Mouse (Mus musculus): ENCODE data around the gene Tshz2. TPM values are rescaled to one million over a fixed set of nuclear protein-coding genes. Genes with fewer than 3 reads are reported as not detected.

The Tshz2 gene
- total RNA-seq, 2 experiments from 2014 or later, result 17.8 to 18.3 TPM

DNA sequence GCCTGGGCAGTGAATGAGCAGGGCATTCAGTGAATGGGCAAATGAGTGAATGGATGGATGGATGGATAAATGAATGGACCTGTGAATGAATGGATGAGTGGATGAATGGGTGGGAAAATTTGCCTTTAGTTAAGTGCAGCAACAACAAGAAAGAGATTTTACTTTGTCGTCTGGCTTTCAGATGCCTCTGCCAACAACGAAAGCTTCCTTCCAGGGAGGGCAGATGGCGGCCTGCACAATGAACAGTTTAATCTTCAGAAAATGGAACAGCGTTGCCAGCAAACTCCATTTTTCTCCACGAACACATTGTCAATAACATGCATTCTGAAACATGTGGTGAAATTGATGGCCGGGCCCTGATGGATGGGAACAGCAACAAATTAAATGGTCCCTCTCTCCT lies 418.6 kb downstream of the Tshz2 start:
- intact Hi-C loops (cut with DNase I; ENCODE audit: low total_unique reads), result no loop called here
- no peak for DNase-seq

DNA sequence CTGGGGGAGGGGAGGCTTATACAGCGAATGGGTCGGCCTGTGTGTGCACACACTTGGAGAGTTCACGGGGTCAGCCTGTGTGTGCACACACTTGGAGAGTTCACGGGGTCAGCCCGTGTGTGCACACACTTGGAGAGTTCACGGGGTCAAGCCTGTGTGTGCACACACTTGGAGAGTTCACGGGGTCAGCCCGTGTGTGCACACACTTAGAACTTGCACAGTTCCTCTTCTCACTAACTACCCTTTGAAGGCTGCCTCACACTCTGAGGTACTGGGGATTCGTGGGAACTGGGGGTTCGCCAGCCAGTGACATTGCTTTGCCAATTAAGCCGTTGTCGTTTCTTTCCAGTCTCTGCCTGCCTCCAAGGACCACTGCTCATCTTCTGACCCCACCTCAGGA lies 422.1 kb downstream of the Tshz2 start:
- no peak for DNase-seq
- intact Hi-C loops (cut with DNase I; ENCODE audit: low total_unique reads), result no loop called here

DNA sequence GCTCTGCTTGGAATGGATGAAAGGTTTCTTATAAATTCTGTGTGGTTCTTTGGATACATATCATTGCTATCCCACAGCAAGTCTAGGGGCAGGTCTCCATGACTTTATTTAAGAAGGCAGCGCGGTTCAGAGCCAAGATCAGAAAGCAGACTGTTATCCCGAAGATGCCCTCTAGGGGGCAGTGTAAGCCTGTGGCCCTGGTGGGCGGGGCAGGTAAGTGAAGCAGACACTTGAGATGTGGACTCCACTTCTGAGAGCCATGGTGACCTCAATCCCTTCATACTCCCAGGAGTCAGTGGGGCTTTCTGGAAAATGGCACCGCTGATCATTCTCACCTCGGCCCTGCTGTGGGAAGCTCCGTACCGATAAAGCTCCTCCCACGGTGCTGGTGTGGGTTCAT lies 422.6 kb downstream of the Tshz2 start:
- intact Hi-C loops (cut with DNase I; ENCODE audit: low total_unique reads), result no loop called here
- DNase-seq, result peak; percentile 40

DNA sequence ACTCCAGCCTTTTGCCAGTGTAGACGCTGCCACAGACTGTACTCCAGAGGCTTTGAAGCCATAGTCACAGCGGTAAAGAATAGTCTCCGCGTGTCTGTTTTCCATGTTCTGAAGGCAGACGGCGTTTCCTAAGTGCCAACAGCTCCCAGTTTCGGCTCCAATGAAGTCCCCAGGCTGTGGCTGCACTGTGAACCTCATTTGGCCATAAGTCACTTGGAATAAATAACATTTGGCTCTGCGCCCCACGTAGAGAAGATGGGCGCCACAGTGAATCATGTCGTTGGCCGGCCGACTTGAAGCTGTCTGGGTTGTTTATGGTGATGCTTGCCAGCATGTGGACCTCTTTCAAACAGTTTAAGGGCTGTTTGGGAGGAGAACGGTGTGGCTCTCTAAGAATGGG lies 426.0 kb downstream of the Tshz2 start:
- no peak for DNase-seq
- intact Hi-C loops (cut with DNase I; ENCODE audit: low total_unique reads), result no loop called here

DNA sequence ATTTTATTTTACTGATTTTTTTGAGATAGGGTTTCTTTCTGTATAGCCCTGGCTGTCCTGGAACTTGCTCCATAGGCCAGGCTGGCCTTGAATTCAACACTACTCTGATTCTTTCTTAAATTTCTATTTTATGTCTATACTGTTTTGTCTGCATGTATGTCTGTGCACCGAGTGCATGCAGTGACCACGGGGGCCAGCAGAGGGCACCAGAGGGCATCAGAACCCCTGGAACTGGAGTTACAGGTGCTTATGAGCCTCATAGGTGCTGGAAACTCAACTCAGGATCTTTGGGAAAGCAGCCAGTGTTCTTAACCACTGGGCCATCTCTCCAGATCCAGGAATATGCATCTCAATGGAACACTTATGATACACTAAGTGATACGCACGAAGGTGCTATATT lies 427.3 kb downstream of the Tshz2 start:
- intact Hi-C loops (cut with DNase I; ENCODE audit: low total_unique reads), result no loop called here
- no peak for DNase-seq

DNA sequence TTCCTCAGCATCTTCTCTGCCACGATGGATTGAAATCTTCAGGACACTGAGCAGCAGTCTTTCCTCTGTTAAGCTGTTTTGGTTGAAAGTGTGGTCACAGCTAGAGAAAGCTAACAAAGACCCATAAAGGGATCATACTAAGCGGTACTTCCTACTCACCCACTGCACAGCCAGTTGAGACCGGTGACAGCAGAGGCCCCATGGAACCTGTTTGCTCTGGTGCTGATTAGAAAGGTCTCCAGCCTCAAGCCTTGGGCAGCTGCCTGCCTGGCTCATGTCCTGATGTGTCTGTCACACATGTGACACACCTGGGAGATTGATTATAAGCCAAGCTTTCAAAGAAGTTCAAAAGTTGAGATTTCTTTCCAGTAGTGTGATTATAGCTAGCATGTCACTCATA lies 429.6 kb downstream of the Tshz2 start:
- no peak for DNase-seq
- intact Hi-C loops (cut with DNase I; ENCODE audit: low total_unique reads), result no loop called here

DNA sequence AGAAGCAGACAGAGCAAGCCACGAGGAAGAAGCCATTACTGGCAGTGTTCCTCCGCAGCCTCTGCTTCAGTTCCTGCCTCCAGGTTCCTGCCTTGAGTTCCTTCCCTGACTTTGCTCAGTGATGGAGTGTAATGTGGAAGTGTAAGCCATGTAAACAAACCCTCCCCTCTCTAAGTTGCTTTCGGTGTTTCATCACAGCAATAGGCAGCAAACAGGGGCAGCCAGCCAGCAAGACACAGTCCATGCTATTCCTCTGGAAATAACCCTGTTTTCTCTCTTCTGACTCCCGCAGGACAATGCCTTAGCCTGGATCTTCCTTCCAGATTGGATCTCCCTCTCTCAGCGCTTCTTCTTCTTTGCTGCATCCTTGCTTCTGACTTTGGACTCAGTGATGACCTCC lies 437.2 kb downstream of the Tshz2 start:
- peak; percentile 64 for DNase-seq
- intact Hi-C loops (cut with DNase I; ENCODE audit: low total_unique reads), result no loop called here

DNA sequence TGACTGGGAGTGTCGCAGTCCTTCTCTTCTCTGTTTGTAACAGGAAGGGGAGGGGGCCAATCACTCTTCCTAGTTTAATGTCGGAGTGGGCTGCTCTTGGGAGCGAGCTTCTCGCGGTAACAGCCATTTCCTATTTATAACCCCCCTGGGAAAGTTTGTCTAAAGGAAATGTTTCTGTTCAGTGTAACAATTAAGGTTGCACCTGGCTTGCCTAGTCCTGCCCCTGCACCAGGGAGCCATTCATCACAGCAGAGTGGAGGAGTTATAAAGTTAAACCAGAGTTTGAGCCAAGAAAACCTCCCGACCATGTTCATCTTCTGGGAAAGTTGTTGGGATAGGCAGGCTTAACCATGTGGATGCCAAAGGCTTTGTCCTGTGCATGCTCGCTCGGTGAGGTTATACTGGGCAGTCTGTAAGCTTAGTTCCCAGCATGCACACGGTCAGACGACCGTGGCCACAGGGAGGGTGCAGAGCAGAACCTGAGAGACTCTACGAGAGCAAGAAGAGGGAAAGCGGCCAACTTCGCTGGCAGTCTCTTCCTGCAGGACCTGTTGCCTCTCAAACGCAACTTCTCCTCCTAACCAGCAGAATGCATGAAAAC lies 437.9 kb downstream of the Tshz2 start:
- intact Hi-C loops (cut with DNase I; ENCODE audit: low total_unique reads), result no loop called here
- peak; percentile 66 for DNase-seq

DNA sequence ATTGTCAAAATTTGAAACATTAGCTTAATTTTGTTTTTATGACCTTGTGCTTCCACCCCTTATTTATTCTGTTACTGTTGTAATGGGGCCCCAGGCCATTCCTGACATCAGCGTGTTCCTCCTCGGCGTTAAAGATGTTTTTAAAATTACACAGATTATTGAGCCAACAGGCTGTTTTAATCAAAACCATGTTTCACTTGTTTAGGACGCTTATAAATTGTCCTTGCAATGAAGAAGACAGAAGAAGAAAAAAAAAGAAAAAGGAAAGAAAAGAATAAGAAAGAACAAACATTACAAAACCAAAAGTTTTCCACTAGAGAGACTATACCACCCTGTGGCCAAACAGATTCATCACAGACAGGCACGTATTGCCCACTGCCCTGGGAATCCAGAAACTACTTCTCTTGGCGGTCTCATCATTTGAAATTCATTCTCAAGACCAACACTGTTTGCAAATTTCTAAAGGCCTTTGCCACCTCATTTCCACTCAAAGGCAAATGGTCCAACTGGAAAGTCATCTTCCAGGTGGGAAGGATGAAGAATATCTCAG lies 444.2 kb downstream of the Tshz2 start:
- no peak for DNase-seq
- intact Hi-C loops (cut with DNase I; ENCODE audit: low total_unique reads), result no loop called here

DNA sequence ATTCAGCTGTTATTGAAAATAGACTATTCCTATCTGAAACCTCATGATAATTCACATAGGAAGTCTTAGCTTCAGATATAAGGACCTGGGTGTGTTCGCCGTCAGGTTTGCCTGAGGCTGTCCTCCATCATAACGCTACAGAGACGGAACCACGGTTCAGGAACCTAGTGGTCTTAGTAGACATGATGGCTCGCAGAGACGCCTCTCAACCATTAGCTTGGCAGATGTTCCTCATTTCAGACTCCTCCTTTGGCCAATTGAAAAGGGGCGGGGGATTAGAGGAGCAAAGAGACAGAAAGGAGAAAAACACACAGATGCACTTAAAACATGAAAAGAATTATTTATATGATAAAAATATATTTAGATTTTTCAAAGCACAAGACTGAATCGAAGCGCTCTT lies 445.2 kb downstream of the Tshz2 start:
- DNase-seq, result no peak
- intact Hi-C loops (cut with DNase I; ENCODE audit: low total_unique reads), result no loop called here

DNA sequence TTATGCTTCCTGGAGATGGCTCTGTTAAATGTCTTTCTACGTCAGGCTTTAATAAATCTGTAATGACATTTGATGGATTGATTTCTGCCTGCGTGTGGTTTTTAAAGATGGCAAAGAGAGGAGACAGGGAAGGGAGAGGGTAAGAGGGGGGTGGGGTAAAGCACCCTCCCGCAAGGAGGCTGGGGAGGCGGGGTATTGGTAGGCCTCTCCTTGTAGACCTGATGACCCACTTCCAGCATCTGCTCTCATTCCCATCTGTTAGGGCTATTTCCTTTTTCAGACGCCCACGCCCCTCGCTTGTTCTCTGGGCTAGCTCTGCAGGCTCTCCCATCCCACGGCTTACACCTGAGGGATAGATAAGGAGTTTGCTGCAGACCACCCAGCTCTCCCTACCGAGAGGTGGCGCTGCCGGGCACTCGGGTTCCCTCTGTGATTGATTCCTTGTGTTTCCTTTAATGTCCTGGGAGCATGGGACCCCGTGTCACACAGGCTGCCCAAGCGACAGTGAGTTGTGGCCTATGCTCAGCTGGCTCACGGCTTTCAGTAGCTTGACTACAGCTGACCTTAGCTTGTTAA lies 445.7 kb downstream of the Tshz2 start:
- DNase-seq, result peak; percentile 35

DNA sequence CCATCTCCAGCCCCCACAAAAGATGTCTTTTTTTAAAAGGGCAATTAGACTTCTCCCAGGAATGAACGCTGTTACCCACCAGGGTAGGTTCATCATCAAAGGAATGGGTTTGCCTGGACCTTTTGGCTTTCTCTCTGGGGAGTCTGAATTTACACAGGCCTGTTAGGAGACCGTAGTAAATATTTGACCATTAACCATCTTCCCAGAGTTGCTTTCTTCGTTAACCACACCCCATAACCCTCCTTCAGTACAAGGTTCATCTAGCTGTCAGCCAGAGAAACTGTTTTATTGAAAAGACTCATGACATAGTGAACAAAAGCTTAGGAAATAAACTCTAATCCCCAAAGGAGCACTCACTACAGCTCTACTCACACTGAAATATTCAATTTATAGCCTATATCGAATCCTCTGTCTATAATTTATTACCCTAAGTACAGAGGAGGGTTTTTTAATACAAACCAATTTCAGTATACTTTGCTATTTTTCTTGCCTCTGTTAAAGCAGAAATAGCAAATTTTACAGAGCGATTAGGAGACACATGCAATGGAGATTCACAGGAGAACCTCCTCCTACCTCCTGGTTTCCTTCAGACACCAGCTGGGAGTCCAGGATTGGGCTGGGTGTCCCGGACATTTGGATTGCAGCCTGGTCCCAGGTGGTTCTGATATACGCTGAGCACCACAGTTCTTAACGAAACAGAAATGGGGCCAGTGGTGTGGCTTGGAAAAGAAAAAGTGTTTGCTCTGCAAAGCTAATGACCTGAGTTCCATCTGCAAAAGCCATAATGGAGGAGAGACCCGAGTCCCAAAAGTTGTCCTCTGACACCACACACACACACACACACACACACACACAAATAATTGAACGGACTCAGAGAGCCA lies 459.0 kb downstream of the Tshz2 start:
- intact Hi-C loops (cut with DNase I; ENCODE audit: low total_unique reads), result no loop called here

More for the DNA sequence above, 445.7 kb downstream of the Tshz2 start:
- intact Hi-C loops (cut with DNase I; ENCODE audit: low total_unique reads), result no loop called here

DNA sequence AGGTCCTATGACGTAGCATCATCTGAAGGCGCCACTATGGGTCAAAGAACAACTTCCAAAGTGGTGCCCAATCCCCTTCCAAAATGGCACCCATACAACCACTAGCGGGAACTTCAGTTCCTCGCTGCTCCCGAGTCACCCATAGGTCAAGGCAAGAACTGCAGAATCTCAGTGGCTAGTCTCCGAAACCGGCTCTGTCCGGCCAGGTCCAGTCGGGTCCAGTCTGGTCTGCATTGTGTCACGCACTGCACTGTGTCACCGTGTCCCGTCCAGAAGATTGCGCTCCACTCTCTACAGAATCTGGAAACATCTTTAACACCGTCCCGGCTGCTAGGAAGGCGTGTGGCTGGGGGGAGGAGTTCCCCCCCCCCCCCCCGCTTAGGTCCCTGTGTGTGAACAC lies 461.4 kb downstream of the Tshz2 start:
- DNase-seq, result no peak
- intact Hi-C loops (cut with DNase I; ENCODE audit: low total_unique reads), result no loop called here

More for the DNA sequence above, 459.0 kb downstream of the Tshz2 start:
- no peak for DNase-seq

DNA sequence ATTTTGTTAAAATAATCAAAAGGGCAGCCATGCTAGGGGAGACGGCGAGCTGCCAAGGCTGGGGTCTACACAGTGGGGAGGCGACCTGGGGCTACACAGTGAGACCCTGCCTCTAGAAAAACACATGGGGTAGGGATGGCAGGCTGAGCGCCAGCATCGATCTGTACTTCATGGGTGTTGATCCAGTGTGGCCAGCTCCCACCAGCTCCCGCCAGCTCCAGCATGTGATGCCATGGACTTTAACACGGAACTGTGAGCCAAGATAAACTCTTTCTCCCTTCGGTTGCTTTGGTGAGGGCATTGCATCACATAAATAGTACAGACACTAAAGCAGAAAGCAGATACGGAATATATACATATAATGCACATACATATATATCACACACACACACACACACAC lies 462.1 kb downstream of the Tshz2 start:
- DNase-seq, result no peak
- intact Hi-C loops (cut with DNase I; ENCODE audit: low total_unique reads), result no loop called here

DNA sequence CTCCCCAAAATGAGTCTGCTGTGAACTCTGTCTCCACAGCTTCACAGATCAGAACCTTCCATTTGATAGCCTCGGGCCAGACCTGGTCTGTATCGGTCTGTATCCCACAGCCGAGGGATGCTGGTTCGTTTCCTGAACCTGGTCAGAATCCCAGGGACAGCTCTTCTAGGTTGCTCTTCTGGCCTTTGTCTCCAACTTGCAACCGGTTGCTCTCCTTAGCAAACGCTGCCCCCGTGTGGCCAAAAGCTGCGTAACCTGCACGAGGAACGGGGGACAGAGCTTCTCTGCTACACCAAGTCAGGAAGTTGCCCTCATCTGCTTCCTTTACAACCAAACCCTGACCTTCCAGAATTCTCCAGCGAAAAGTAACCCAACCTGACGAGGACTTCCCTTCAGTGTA lies 468.3 kb downstream of the Tshz2 start:
- intact Hi-C loops (cut with DNase I; ENCODE audit: low total_unique reads), result loop anchor here (10.0 kb wide), 1 partner anchor 1036 kb away; no protein-coding TSS in a partner anchor
- DNase-seq, result peak; percentile 90

DNA sequence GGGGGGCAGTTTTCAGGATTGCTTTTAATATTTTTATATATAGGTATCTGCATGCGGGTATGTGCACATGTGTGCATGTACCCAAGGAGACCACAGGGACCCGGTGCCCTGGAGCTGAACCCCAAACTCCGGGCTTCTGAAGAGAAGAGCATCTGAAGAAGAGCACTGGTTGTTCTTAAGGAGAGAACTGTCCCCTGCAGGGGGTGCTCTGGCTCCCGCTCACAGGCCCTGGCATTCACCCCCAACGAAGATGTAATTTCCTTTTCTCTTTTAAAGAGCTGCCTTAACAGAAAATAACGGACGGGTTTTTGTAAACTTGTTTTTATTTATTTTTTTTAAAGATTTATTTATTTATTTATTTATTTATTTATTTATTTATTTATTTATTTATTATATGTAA lies 469.1 kb downstream of the Tshz2 start:
- no peak for DNase-seq
- intact Hi-C loops (cut with DNase I; ENCODE audit: low total_unique reads), result loop anchor here (10.0 kb wide), 1 partner anchor 1037 kb away; no protein-coding TSS in a partner anchor

DNA sequence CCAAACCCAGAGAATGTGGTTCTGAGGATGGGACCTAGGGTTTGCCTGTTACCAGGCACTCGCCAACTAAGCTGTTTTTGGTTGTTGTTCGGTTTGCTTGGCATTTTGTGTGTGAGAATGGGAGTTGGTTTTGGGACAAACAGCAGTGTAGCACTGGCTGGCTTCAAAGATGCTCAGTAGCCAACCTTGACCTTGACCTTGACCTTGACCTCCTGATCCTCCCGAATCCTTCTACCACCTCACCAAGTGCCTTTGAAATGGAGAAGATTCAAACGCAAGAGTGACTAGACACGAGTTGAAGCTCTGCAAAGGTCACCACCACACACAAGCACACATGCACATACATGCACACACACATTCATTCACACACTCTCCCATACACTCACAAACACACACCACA lies 470.5 kb downstream of the Tshz2 start:
- intact Hi-C loops (cut with DNase I; ENCODE audit: low total_unique reads), result loop anchor here (10.0 kb wide), 1 partner anchor 1039 kb away; no protein-coding TSS in a partner anchor

DNA sequence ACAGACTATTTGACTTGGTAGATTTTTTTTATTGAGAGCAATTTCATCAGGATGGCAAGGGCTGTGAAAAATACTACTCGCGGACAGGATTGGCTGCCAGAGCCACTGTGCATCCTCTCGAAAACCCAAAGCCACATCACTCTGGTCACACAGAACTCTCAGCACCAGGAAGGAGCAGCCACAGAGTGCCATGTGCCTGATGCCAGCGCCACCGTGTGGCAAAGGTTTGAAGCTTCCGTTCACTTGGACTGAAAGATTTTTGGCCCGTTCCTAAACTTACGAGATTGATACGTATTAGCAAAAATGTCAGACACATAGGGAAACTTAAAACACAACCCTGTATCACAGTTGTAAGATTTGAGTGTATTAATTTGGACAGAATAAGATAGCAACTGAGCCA lies 471.0 kb downstream of the Tshz2 start:
- peak; percentile 56 for DNase-seq

More for the DNA sequence above, 470.5 kb downstream of the Tshz2 start:
- no peak for DNase-seq

DNA sequence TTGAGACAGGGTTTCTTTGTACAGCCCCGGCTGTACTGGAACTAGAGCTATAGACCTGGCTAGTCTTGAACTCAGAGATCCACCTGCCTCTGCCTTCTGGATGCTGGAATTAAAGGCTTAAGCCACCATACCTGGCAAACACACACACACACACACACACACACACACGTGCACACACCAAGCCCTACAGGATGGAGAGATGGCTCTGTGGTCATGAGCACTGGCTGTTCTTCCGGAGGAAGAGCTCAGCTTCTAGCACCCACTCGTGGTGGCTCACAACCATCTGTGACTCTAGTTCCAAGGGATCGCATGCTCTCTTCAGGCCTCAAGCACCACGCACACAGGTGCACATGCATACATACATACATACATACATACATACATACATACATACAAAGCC lies 471.6 kb downstream of the Tshz2 start:
- intact Hi-C loops (cut with DNase I; ENCODE audit: low total_unique reads), result loop anchor here (10.0 kb wide), 1 partner anchor 1040 kb away; no protein-coding TSS in a partner anchor
- no peak for DNase-seq

More for the DNA sequence above, 471.0 kb downstream of the Tshz2 start:
- intact Hi-C loops (cut with DNase I; ENCODE audit: low total_unique reads), result loop anchor here (10.0 kb wide), 1 partner anchor 1039 kb away; no protein-coding TSS in a partner anchor

DNA sequence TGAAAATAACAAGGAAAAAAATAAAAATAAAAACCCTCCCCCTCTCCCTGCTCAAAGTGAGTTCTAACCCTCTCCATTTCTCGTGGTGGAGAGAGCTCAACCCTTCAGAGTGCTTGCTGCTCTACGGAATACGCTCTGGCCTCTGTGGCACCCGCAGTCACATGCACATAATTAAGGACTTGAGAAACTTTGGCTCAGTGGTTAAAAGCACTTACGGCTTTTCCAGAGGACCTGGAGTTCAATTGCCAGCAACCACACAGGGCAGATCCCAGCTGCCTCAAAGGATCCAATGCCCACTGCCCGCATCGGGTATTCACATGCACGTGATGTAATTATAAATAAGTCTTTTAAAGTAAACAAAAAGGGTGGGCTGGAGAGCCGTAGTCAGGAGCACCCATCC lies 473.2 kb downstream of the Tshz2 start:
- intact Hi-C loops (cut with DNase I; ENCODE audit: low total_unique reads), result loop anchor here (10.0 kb wide), 1 partner anchor 1041 kb away; no protein-coding TSS in a partner anchor

More for the DNA sequence above, 473.2 kb downstream of the Tshz2 start:
- no peak for DNase-seq
